Mouse (Mus musculus) kidney, adult 11 months (tissue): ENCODE data around the gene Fgf13.

Experiments
- DNase-seq: peaks from one replicate; pipeline ENCODE4 v3.0.0; 2022

Gene Fgf13

DNA sequence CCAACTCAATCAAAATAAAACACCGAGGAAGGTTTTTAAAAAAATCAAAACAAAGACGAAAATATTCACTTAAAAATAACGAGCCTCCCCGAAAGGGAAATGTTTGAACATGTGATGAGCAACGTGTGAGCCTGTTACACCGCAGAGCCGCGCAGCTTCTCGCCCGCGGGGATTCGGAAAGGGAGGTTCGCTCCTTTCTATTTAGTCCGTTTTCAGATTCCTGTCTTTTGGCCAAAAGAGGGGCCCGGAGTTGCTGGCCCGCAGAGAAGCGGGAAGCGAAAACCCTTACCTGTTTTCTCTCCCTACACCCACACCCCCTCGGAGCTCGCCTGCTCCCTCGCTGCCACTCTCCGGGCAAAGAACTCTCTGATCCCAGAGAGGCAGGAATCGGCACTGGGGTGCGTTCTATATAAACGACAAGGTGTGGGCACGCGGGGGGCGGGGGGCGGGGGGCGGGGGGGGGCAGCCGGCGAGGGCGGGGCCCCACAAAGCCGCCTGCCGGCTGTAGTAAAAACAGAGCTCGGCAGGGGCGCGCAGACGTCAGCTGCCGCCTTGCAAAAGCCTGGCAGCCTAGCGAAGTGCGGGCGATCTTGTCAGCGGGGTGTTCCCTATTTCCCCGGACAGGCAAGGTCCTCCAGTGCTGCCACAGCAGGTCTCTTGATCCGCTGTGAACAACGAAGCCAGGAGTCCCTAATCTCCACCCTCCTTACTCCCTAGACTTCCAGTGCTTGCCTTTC lies at the start of gene Fgf13:
Gene Fgf13, minus strand, starts transcription at position 377 of the 737 bp plus-strand sequence.
- DNase-seq = no peak

DNA sequence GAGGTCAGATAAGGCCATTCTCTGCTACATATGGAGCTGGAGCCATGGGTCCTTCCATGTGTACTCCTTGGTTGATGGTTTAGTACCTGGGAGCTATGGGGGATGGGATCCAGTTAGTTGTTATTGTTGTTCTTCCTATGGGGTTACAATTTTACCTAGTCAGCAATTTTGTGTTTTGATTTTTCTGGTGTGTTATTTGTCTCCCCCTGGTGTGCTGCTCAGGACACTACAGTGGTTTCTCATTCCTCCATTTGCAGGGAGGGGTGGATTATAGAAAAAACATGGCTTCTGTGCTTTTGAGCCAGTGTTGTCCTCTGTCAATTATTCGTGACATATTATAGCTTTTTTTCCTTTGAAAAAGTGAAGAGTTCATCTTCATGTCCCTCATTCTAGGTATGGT lies 38.7 kb upstream of the Fgf13 start:
- no peak for DNase-seq

DNA sequence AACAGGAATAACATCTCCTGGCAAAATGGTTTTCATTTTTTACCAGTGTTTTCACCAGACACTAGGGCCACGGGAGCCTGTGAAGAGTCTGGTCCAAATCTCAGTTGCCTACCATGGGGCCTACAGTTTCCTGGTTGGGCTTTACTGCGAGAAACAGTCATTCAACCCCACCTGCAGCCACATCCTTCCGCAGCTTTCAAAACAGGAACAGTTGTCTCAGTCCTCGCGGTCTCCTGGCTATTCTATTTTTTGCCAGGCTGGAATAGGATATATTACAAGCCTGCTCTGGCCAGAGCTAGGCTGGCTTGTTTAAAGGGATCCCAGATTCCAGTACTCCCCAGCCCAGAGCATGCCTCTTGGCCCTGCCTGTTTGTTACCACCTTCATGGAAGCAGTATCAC lies 21.2 kb upstream of the Fgf13 start:
- DNase-seq = no peak

DNA sequence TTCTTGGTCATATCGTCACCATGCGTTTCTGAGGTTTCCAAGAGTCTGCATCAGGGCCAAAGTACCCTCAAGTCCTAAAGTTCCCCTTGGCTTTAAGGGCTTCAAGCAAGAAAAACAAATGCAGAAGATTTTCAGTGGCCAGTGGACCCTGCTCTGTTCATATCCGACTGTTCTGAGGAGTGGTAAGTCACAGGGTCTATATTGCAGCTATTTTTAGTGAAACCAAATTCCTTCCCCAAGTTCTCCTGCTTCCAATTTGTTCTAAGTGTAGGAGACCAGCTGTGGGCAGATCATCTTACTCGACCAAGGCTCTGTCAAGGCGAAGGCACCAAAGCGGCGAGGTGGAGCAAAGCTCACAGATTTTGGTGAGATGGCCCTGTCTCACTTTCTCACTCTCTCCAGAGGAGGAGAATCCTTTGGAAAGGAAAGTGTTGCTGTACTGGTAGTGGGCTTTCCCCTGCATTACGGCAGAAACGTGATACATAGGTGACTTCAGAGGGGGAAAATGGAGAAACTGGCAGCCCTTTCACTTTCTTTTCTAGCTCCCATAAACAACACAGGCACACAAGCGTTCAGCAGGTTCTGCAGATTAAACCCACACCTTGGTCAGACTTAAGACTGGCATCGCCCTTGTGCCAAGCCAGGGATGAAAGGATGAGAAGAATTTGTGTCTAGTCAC lies 17.8 kb upstream of the Fgf13 start:
- DNase-seq = no peak

DNA sequence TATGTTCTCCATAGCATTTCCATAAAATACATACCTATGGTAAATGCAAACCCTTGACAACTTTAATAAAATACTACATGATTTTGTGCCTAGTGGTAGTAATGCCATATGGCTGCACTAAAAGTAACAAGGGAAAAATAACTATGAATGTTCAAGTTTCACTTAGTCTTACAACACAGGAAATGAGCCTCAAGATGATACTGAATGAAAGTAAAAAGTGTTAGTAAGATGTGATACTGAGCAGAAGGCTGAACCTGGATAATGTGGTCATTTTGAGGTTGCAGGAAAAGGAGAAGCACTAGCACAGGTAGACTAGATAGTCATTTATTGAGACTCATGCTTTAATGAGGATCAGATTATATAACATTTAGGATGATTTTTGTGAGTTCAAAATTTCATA lies 16.2 kb upstream of the Fgf13 start:
- no peak for DNase-seq

DNA sequence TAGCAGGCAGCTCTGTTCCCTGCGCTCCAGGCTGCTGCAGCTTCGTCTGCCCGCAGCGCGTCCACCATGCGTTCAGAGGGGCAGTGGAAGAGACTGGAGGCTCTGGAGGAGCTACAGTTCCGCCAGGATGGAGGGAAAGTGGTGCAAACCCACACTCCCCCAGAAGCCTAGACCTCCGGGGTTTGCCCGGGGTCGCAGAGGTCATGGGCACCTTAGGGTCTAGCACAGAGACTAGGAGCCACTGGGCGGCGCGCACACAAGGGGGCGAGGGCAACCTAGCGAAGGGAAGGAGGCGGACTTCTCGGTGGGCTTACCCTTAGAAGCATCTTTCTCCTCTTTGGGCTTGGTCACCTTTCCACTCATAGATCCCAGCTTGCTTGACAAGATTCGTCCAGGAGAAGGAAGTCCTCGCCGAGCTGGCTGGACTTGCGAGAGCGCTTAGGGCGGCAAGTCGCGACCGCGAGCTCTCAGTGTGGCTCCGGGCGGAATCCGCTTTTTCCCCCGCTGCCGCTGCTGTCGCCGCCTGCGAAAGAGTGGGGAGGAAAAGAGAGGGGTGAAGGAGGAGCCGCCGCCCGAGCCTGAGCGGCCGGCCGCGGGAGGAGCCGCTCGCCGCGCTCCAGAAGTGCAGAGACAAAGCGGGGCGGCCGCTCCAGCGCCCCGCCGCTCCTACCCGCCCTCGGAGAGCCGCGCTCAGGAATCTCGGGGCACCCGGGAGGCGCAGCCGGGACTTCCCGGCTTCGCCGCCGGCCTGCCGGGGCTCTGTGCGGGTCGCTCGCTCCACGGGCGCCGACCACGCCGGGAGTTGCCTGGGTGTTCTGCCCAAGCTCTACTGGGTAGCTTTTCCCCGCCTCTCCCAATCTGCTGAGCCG lies 811 bp downstream of the Fgf13 start:
- DNase-seq = no peak

DNA sequence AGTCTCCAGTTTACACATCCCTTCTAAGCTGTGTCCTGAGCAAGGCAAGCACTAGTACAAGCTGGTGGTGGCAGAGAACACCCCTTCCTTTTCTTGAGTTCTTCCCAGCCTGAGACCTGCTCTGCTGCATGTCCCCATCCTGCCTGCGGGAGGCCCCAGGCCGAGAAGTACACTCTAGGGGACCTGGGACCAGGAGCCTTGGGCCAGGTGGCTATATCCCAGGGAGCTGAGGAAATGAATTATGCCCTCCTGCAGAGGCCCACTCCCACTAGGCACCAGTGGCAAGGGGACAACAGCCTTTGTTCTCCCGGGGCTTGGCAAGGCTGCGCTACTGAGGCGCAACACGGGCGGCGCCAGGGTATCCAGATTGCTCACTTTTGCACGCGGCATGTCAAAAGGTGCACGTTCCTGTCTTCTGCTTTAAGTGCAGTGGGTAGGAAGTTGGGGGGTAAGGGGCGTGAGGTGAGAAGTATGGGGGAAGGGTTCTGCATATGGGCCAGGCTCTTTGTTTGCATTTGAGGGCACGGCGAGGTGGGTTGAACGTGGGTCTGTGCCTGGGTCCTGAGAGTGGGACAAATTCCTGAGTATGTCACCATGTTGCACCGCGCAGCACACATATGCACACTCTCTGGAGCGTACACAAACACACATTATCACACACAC lies 1.7 kb downstream of the Fgf13 start:
- DNase-seq = no peak

DNA sequence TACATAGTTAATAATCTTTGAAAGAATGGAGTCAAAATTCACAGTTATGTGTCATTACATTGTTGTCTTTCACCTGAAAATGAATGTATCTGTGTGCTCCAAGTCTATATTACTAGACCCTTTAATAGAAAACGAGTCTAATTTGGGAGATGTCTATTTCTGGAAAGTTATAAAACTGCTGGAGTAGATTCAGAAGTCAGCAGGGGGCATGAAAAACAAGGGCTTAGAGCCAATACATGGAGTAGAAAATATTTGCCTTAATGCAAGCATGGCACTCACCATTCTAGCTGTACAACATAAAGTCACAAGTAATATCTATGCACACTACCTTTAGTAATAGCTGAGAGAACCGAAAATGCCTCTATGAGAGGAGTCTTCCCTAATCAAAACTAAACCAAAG lies 19.9 kb downstream of the Fgf13 start:
- no peak for DNase-seq

DNA sequence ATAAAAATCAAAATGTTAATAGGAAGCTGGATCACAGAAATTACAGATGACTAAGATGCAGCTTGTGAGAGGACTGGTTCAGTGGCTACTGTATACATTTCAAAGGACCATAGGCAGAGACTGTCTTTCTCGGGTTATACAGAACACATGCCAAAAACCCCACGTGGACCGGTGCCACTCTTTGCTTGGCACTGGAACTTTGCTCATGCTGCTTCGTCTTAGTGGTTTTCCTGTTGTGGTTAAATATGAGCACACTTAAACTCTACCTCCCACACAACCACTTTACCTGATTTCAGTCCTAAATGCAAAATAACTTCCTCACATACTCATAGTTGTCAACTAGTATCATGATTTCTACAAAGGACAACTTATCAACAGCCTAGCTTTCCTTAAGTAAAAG lies 59.6 kb downstream of the Fgf13 start:
- no peak for DNase-seq

DNA sequence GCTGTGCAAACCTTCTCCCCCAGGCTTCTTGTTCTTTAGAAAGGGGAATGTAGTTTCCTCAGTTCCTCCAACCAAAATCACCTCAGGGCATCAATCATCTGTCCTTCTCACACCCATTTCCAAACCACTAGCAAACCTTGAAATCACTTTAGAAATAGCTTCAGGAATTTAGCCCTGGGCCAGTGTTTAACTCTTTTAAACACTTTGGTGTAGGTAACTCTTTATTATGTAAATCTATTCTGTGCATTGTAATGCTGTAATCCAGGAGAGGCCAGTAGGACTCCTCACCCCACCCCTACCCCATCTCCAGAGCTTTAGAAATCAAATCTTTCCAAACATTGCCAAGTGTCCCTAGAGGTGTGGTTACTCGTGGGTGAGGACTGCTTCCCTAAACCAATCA lies 74.5 kb downstream of the Fgf13 start:
- DNase-seq = no peak

DNA sequence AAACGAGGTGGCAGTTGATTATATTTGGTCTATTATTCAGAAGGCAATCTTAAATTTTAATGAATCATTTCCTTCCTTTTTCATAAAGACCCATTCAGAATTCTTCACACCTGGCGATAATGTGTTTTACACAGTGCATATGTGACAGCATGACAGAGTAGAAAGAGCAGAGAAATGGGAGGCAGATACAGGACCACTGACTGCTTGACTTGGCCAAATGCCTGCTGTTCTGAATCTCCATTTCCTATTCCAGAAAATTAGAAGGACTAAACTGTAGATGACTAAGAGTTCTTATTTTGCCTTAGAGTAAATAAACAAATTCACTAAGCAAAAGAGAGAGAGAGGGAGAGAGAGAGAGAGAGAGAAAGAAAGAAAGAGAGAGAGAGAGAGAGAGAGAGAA lies 82.4 kb downstream of the Fgf13 start:
- no peak for DNase-seq

DNA sequence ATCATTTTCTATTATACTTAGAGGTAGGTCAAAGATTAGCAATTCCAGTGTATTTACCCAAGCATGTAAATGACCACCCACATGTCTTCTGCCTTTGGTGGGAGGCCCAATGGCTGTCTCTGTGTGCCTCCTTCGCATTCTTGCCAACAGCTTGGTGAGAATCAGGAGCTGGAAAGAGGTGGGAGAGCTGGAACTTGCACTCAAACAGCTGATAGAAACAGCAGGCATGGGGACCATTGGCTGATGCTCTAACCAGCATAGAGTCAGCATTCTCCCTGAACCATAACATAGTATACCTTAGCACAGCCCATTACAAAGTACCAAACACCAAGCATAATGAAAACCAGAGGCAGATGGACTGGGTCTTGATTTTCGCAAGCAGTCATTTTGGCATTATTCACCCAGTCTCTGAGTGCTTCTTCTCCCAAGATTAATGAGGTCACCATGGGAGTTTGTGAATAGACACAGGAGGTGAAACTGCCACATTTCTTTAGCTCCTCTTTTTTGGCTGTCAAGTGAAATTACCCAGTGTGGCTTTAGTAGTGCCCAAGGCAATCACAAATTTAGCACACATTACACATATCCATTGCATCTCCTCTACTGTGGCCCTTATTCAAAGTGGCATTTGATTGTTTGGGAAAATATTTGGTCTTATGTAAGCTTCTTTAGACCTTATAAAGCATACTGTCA lies 165.1 kb downstream of the Fgf13 start:
- DNase-seq = no peak

DNA sequence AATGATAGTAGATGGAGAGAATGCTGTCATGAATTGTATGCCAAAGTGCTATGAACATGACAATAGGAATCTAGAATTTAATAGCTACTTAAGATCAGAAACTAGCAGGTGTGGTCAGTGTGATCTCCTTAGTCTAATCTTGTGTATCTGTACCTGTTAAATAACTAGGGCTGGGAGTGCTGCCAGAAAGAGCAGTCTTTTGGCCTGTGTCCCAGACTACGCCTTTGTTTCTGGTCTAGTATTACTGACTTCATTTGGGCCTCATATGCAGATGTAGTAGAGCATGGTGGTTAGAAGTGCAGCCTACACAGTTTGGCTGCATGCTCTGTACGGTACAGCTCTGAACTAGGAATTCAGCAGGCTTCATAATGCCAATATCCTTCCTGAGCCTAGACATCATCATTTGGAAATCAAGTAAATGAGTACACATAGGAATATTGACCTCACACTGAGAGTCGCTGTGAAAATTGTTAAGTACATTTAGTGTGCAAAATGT lies 276.9 kb downstream of the Fgf13 start:
- DNase-seq = peak; percentile 17

DNA sequence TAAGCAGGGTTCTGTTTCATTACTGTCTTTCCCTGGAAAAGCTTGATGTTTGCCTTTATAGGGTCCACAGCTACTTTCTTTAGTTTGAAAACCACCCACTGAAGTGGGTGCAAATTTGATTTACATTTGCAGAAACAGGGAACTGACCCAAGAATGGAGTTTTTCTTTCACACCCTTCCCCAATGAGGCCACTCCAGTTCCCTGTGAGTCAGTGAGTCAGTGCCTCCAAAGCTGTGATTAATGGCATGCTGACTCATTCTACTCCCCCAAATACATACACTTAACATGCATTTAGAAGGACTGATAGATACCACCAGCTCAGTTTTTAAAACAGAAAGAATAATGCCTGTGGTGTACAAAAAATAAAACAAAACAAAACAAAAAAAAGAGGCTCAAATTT lies 316.3 kb downstream of the Fgf13 start:
- DNase-seq = no peak

DNA sequence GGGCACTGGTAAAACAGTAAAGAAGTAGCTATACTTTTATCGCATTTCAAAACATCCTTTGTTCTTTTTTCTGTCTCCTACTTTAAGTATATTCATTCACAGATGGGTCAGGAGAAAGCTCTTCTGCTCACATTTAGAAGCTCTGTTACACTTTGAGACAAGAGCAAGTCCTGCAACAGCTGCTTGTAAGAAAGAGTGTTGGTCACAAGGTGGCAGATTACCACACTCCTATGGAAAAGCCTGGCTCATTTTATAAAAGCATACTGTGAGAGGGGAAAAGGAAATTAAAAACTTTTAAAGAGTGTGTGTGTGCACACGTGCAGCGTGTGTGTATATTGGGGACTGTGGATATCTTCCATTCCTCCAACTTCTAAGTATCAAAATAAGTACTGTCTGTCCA lies 324.1 kb downstream of the Fgf13 start:
- DNase-seq = no peak

DNA sequence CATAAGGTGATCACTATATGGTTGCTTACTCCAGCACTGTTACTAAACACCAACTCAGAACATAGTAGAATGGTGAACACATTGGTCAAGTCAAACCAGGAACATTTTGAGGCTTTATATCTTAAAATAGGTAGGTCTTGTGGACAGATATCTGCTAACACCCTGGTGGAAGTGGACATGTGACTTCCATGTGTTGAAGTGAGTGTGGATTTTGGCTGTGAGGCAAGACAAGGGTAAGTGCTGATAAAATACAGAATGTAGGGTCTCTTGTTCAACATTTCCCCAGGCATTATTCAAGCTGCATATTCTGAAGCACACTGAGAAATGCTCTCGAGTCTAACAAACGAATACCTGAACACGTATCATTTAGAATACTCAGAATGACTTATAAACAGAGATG lies 324.7 kb downstream of the Fgf13 start:
- DNase-seq = no peak

DNA sequence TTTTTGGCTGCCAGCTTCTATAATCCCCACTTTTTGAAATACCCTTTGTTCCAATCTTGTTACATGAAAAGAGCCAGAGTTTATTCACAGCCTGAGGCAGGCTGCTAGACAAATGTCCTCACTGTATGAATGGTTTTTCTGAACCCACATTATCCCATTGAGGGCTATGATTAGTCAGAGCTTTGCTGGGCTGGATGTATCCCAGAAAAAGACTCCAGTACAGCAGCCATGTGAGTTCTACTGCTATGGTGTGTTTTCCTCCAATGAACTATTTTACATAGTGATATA lies 326.5 kb downstream of the Fgf13 start:
- DNase-seq = no peak

DNA sequence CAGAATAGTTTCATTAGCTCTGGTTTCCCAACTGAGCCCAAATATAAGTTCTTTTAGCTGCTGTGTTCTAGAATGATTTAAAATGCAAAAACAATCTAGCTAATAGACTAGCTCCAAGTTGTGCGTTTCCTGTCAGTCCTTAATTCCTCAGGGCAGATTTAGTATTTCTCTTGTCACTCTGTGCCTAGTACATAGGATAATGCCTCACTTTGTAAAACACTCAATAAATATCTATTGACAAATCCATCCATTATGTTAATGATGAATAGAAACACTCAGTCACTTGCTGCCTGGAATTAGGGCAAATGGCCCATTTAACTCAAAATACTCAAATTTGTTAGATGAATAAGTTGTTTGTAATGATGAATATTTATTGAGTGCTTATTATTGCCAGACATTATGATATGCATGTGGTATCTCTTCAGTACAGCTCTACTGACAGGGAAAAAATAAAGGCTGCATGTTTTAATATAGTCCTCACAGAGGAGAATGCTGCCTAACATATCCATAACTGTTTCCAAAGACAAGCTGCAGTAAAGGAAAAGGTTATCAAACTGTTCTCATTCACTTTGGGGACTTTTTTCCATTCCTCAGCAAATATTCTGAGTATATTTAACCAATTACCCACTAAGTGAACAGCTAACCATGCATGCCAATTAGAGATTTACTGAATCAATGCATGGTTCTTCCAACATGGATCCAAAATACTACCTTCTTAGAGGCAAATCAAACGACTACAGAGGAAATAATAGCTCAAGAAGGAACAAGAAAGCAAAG lies 327.0 kb downstream of the Fgf13 start:
- DNase-seq = no peak

DNA sequence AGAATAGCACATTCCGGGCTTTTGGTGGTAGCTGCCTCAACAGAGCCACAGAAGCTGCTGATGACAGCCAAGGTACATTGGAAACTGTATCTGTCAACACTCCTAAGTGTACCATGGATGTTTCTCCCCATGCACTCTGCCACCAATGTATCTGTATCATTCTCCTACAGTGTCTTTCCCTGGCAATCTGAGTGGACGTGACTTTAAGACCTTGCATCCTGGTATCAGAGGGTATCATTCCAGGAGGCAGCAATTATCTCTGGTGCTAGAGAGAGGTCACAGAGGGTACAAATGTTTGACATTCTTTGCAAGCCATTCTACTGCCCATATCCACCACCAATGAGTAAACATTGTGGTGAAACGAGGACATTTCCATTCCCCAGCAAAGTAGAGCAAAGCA lies 347.2 kb downstream of the Fgf13 start:
- no peak for DNase-seq

DNA sequence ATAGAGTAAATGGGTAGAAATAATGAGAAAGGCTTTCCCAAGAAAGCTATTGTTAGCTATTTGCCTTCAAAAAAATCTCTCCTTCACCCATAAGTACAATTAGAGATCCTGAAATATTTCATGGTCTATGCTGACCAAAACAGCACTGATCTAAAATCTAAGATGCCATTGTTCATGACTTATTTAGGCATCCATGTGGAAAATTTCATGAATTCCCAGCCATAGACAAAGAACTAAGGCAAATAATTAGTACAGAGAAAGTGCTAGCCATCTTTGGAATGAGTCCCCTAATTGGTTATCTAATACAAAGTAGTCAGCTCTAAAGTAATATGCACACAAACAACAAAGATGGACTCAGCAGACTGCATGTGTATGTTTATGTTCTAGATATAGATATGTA lies 366.7 kb downstream of the Fgf13 start:
- DNase-seq = no peak

DNA sequence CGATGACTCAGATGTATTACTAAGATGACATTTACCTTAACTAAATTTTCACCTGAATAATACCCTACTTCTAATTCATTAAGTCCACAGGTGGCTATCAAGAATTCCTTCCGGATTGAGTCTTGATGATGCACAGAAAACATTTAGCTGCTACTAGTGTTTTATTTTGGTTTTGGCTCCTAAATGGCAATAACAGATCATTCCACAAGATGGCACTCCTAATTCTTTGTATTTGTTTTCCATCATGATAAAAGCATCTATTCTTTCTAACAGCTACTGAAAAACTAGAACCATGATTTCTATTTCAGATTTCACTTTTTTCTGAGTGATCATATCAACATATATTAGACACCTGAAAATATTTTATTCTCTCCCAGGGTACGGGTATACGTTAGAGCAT lies 373.7 kb downstream of the Fgf13 start:
- no peak for DNase-seq

DNA sequence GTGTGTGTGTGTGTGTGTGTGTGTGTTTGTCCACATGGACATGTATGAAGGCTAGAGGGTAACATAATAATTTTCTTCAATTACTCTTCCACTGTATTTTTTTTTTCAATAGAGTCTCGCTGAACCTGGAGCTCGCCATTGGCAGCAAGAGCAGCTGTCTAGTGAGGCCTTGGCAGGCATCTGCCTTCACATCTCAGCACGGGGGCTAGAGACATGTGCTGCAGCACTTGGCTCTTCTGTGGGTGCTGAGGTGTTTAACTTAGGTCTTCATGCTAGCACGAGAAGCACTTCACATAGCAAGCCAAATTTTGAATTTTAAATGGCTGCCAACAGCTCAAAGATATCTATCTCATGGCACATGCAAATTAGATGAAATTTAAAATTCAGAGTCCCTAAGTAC lies 380.9 kb downstream of the Fgf13 start:
- no peak for DNase-seq
